Mouse (Mus musculus) liver, postnatal 0 days (tissue): Measurements from ENCODE around the gene Dnmt1.

Experiments
- CTCF ChIP-seq: sonication (generic); IDR thresholded peaks from 2 replicates; pipeline ENCODE4 v1.5.1; 2016; ENCODE audit warnings: antibody characterized with exemption, low read depth
- EP300 ChIP-seq: IDR thresholded peaks from 2 replicates; pipeline ENCODE4 v1.6.1; 2016; ENCODE audit warnings: antibody characterized with exemption, low read depth, mild to moderate bottlenecking

GRCm38 (mm10) chr9:20872991-20873390 is 86.7 kb downstream of the Dnmt1 start:
- TF ChIP-seq CTCF (no peak), EP300 (no peak)
